Mouse (Mus musculus): ENCODE measurements around the gene Snf8. TPM values are rescaled to one million over a fixed set of nuclear protein-coding genes. Genes with fewer than 3 reads are reported as not detected.

The Snf8 gene
- total and polyA plus RNA-seq, 2 experiments from 2014 or later: 23.2 to 114 TPM

- Histone ChIP-seq H3K4me1 (ENCODE audit: insufficient read depth, low read length) (no peaks in the 10 kb centered on the region; the same call in 1 of the 2 replicates), H3K36me3 (ENCODE audit: insufficient read depth, low read length) (no peaks in the 10 kb centered on the region), H3K4me3 (ENCODE audit: low read depth, low read length) (peak overlapping the region; percentile 49), H3K4me2 (ENCODE audit: low read depth, low read length, poor library complexity, severe bottlenecking) (peak overlapping the region; percentile 75), H3K27me3 (ENCODE audit: insufficient read depth, low read length) (no peaks in the 10 kb centered on the region), H3K9ac (replicated peaks; ENCODE audit: low read length, poor library complexity, severe bottlenecking) (peak overlapping the region; percentile 55; the same call in 1 of the 2 replicates), H3K27ac (ENCODE audit: low read depth, low read length) (no peak overlapping the region), H3K9me3 (ENCODE audit: low read length) (no peaks in the 10 kb centered on the region)
- TF ChIP-seq CTCF (IDR thresholded peaks at IDR 0.05): no peak
- under 1% methylated on average over 33 of the region's 33 CpGs for WGBS
- peak; percentile 17 for DNase-seq (ENCODE audit: low spot score)
- peak; percentile 16; the same call in 1 of the 2 replicates for ATAC-seq (ENCODE audit: low FRiP score)
Measured at GRCm38 (mm10) chr11:96006367-96006851, 28.3 kb upstream of the Snf8 start.

GRCm38 (mm10) chr11:96006852-96007515 lies 27.7 kb upstream of the Snf8 start:
- peak overlapping the region; percentile 75 for H3K4me2 ChIP-seq (ENCODE audit: low read depth, low read length, poor library complexity, severe bottlenecking)
- no peaks in the 10 kb centered on the region for H3K27me3 ChIP-seq (ENCODE audit: insufficient read depth, low read length)
- H3K9ac ChIP-seq (replicated peaks; ENCODE audit: low read length, poor library complexity, severe bottlenecking): peak overlapping the region; percentile 48; the same call in 1 of the 2 replicates
- DNase-seq (ENCODE audit: low spot score) (peak; percentile 48), ATAC-seq (ENCODE audit: low FRiP score) (peak; percentile 54)
- H3K4me1 ChIP-seq (ENCODE audit: insufficient read depth, low read length): no peaks in the 10 kb centered on the region; the same call in 1 of the 2 replicates
- WGBS: under 1% methylated on average over 47 of the region's 67 CpGs
- no peaks in the 10 kb centered on the region for H3K9me3 ChIP-seq (ENCODE audit: low read length)
- no peak; the same call in 1 of the 2 replicates for TF ChIP-seq CTCF (IDR thresholded peaks at IDR 0.05)
- H3K36me3 ChIP-seq (ENCODE audit: insufficient read depth, low read length): no peaks in the 10 kb centered on the region
- H3K27ac ChIP-seq (ENCODE audit: low read depth, low read length): no peak overlapping the region
- peak overlapping the region; percentile 49 for H3K4me3 ChIP-seq (ENCODE audit: low read depth, low read length)

GRCm38 (mm10) chr11:96007516-96008235 lies 27.0 kb upstream of the Snf8 start:
- Histone ChIP-seq H3K4me3 (ENCODE audit: low read depth, low read length) (peak overlapping the region; percentile 49), H3K9me3 (ENCODE audit: low read length) (no peaks in the 10 kb centered on the region), H3K9ac (replicated peaks; ENCODE audit: low read length, poor library complexity, severe bottlenecking) (peak overlapping the region; percentile 48; the same call in 1 of the 2 replicates), H3K27ac (ENCODE audit: low read depth, low read length) (no peak overlapping the region), H3K27me3 (ENCODE audit: insufficient read depth, low read length) (no peaks in the 10 kb centered on the region; the same call in 1 of the 2 replicates), H3K4me2 (ENCODE audit: low read depth, low read length, poor library complexity, severe bottlenecking) (peak overlapping the region; percentile 75), H3K4me1 (ENCODE audit: insufficient read depth, low read length) (no peaks in the 10 kb centered on the region; the same call in 1 of the 2 replicates), H3K36me3 (ENCODE audit: insufficient read depth, low read length) (no peaks in the 10 kb centered on the region)
- TF ChIP-seq CTCF (IDR thresholded peaks at IDR 0.05): no peak
- no peak for ATAC-seq (ENCODE audit: low FRiP score)
- DNase-seq (ENCODE audit: low spot score): peak; percentile 40
- WGBS: under 1% methylated on average over 33 of the region's 33 CpGs

GRCm38 (mm10) chr11:96008827-96009226 lies 25.9 kb upstream of the Snf8 start:
- Histone ChIP-seq H3K36me3 (ENCODE audit: insufficient read depth, low read length) (no peaks in the 10 kb centered on the region), H3K27ac (ENCODE audit: low read depth, low read length) (no peak overlapping the region), H3K4me3 (ENCODE audit: low read depth, low read length) (no peak overlapping the region), H3K4me2 (ENCODE audit: low read depth, low read length, poor library complexity, severe bottlenecking) (no peak overlapping the region), H3K9ac (replicated peaks; ENCODE audit: low read length, poor library complexity, severe bottlenecking) (no peak overlapping the region), H3K4me1 (ENCODE audit: insufficient read depth, low read length) (no peaks in the 10 kb centered on the region; the same call in 1 of the 2 replicates), H3K9me3 (ENCODE audit: low read length) (no peaks in the 10 kb centered on the region), H3K27me3 (ENCODE audit: insufficient read depth, low read length) (no peaks in the 10 kb centered on the region; the same call in 1 of the 2 replicates)
- no peak for TF ChIP-seq CTCF (IDR thresholded peaks at IDR 0.05)
- 12% methylated on average over 1 of the region's 1 CpGs for WGBS
- no peak for DNase-seq (ENCODE audit: low spot score)
- ATAC-seq (ENCODE audit: low FRiP score): no peak

GRCm38 (mm10) chr11:96011982-96012381 lies 22.7 kb upstream of the Snf8 start:
- no peak overlapping the region for H3K4me3 ChIP-seq (ENCODE audit: low read depth, low read length)
- no peaks in the 10 kb centered on the region; the same call in 1 of the 2 replicates for H3K27me3 ChIP-seq (ENCODE audit: insufficient read depth, low read length)
- no peaks in the 10 kb centered on the region for H3K9me3 ChIP-seq (ENCODE audit: low read length)
- H3K4me2 ChIP-seq (ENCODE audit: low read depth, low read length, poor library complexity, severe bottlenecking): no peak overlapping the region
- TF ChIP-seq CTCF (IDR thresholded peaks at IDR 0.05): no peak
- H3K4me1 ChIP-seq (ENCODE audit: insufficient read depth, low read length): no peaks in the 10 kb centered on the region
- ATAC-seq (ENCODE audit: low FRiP score): no peak
- H3K9ac ChIP-seq (replicated peaks; ENCODE audit: low read length, poor library complexity, severe bottlenecking): no peak overlapping the region
- WGBS: 9% methylated on average over 3 of the region's 8 CpGs
- DNase-seq (ENCODE audit: low spot score): no peak
- no peak overlapping the region for H3K27ac ChIP-seq (ENCODE audit: low read depth, low read length)
- no peaks in the 10 kb centered on the region for H3K36me3 ChIP-seq (ENCODE audit: insufficient read depth, low read length)
